Mouse (Mus musculus) MEL (cell line): Measurements from ENCODE around the gene Spag7. TPM values are rescaled to one million over a fixed set of nuclear protein-coding genes. Genes with fewer than 3 reads are reported as not detected.
A peak's percentile ranks its signal among the peaks of the same experiment; 100 is the strongest.

ENCODE experiments used
- DNase-seq: peaks from one replicate; pipeline ENCODE4 v3.0.0; 2011; ENCODE audit warnings: low read depth, low spot score
- H3K27ac ChIP-seq: 2 replicates; pipeline ENCODE4 v1.5.1; 2012; ENCODE audit warnings: low read depth, mild to moderate bottlenecking, control low read depth, low read length, moderate library complexity; ENCODE audit not compliant: control insufficient read depth
- H3K27me3 ChIP-seq, 2 experiments: fragments of 150-350 bp in 1 of 2; sonication (generic) in 1 of 2; 2 replicates each; pipeline ENCODE4 v1.6.1; 2012; ENCODE audit warnings: low read length in 2 of 2, mild to moderate bottlenecking in 2 of 2, improper control_type of control experiment in 1 of 2, moderate library complexity in 1 of 2; ENCODE audit not compliant: insufficient read depth in 2 of 2, control insufficient read depth in 1 of 2
- H3K36me3 ChIP-seq, 2 experiments: 2 replicates each; pipeline ENCODE4 v1.6.1; 2012 to 2014; ENCODE audit warnings: low read length in 2 of 2, improper control_type of control experiment in 1 of 2, inconsistent platforms in 1 of 2, mild to moderate bottlenecking in 1 of 2; ENCODE audit not compliant: insufficient read depth in 2 of 2, control insufficient read depth in 1 of 2
- H3K4me1 ChIP-seq, 2 experiments: fragments of 150-350 bp in 1 of 2; sonication (generic) in 1 of 2; 2 replicates each; pipeline ENCODE4 v1.6.1; 2012; ENCODE audit warnings: low read length in 2 of 2, improper control_type of control experiment in 1 of 2, mild to moderate bottlenecking in 1 of 2; ENCODE audit not compliant: insufficient read depth in 2 of 2, control insufficient read depth in 1 of 2
- H3K4me3 ChIP-seq, 2 experiments: fragments of 150-350 bp in 1 of 2; sonication (generic) in 1 of 2; 2 replicates each; pipeline ENCODE4 v1.5.1; 2012; ENCODE audit warnings: low read depth in 2 of 2, low read length in 2 of 2, mild to moderate bottlenecking in 2 of 2, moderate library complexity in 2 of 2, control low read depth in 1 of 2, improper control_type of control experiment in 1 of 2; ENCODE audit not compliant: control insufficient read depth in 1 of 2, insufficient read depth in 1 of 2
- H3K79me2 ChIP-seq: 2 replicates; pipeline ENCODE4 v1.6.1; 2012; ENCODE audit warnings: mild to moderate bottlenecking, low read length, moderate library complexity; ENCODE audit not compliant: control insufficient read depth, poor library complexity, insufficient read depth
- H3K9ac ChIP-seq: 2 replicates; pipeline ENCODE4 v1.6.1; 2012; ENCODE audit warnings: low read depth, mild to moderate bottlenecking, control low read depth, low read length, moderate library complexity; ENCODE audit not compliant: control insufficient read depth, poor library complexity, severe bottlenecking
- H3K9me3 ChIP-seq: fragments of 150-350 bp; sonication (generic); replicated peaks from 2 replicates; pipeline ENCODE4 v1.6.1; 2012; ENCODE audit warnings: mild to moderate bottlenecking, low read length, improper control_type of control experiment, moderate library complexity; ENCODE audit not compliant: insufficient read depth
- CHD1 ChIP-seq: IDR thresholded peaks from 2 replicates; pipeline ENCODE4 v1.6.1; 2012; ENCODE audit warnings: low read depth, mild to moderate bottlenecking, inconsistent platforms, low read length, improper control_type of control experiment
- E2F4 ChIP-seq: IDR thresholded peaks from 2 replicates; pipeline ENCODE4 v1.6.1; 2011; ENCODE audit warnings: low read depth, low read length, improper control_type of control experiment, borderline replicate concordance
- EP300 ChIP-seq, 2 experiments: IDR thresholded peaks; 2 replicates each; pipeline ENCODE4 v1.6.1; 2011; ENCODE audit warnings: improper control_type of control experiment in 2 of 2, low read length in 2 of 2, low read depth in 1 of 2, mild to moderate bottlenecking in 1 of 2
- ETS1 ChIP-seq: IDR thresholded peaks from 2 replicates; pipeline ENCODE4 v1.6.1; 2012; ENCODE audit warnings: low read depth, mild to moderate bottlenecking, inconsistent platforms, low read length, improper control_type of control experiment, moderate library complexity
- GABPA ChIP-seq: IDR thresholded peaks from 2 replicates; pipeline ENCODE4 v1.6.1; 2012; ENCODE audit warnings: low read depth, mild to moderate bottlenecking, inconsistent platforms, low read length, improper control_type of control experiment, moderate library complexity
- GATA1 ChIP-seq: IDR thresholded peaks from 2 replicates; pipeline ENCODE4 v1.6.1; 2011; ENCODE audit warnings: low read depth, low read length, improper control_type of control experiment
- KAT2A ChIP-seq: conservative IDR thresholded peaks from 2 replicates; pipeline ENCODE4 v1.6.1; 2012; ENCODE audit warnings: low read depth, low read length, improper control_type of control experiment, inconsistent platforms
- MAFK ChIP-seq: IDR thresholded peaks from 2 replicates; pipeline ENCODE4 v1.6.1; 2011; ENCODE audit warnings: low read depth, mild to moderate bottlenecking, low read length, improper control_type of control experiment, borderline replicate concordance
- MEF2A ChIP-seq: IDR thresholded peaks from 2 replicates; pipeline ENCODE4 v1.6.1; 2014; ENCODE audit warnings: low read depth, mild to moderate bottlenecking, inconsistent platforms, low read length, improper control_type of control experiment; ENCODE audit not compliant: poor library complexity, insufficient replicate concordance, severe bottlenecking; ENCODE audit errors: extremely low read depth
- POLR2AphosphoS5 ChIP-seq: IDR thresholded peaks from 2 replicates; pipeline ENCODE4 v1.6.1; 2012; ENCODE audit warnings: low read depth, borderline replicate concordance, mild to moderate bottlenecking, inconsistent platforms, low read length, moderate library complexity, mixed read lengths
- RCOR1 ChIP-seq: IDR thresholded peaks from 2 replicates; pipeline ENCODE4 v1.6.1; 2012; ENCODE audit warnings: low read depth, mild to moderate bottlenecking, inconsistent platforms, low read length, improper control_type of control experiment
- SIN3A ChIP-seq: IDR thresholded peaks from 2 replicates; pipeline ENCODE4 v1.6.1; 2012; ENCODE audit warnings: low read length, improper control_type of control experiment, inconsistent platforms
- TAL1 ChIP-seq: IDR thresholded peaks from 2 replicates; pipeline ENCODE4 v1.6.1; 2012; ENCODE audit warnings: mild to moderate bottlenecking, inconsistent platforms, low read length, moderate library complexity, mixed read lengths
- TBP ChIP-seq: IDR thresholded peaks from 2 replicates; pipeline ENCODE4 v1.8.0; 2011; ENCODE audit warnings: low read depth, low read length, improper control_type of control experiment
- TCF12 ChIP-seq: IDR thresholded peaks from 2 replicates; pipeline ENCODE4 v1.6.1; 2014; ENCODE audit warnings: low read depth, mild to moderate bottlenecking, inconsistent platforms, low read length, improper control_type of control experiment, moderate library complexity
- UBTF ChIP-seq: IDR thresholded peaks from 2 replicates; pipeline ENCODE4 v1.6.1; 2012; ENCODE audit warnings: low read depth, mild to moderate bottlenecking, inconsistent platforms, low read length, improper control_type of control experiment, moderate library complexity, borderline replicate concordance; ENCODE audit not compliant: insufficient read depth
- USF1 ChIP-seq: IDR thresholded peaks from 2 replicates; pipeline ENCODE4 v1.6.1; 2014; ENCODE audit warnings: low read depth, mild to moderate bottlenecking, inconsistent platforms, low read length, improper control_type of control experiment, moderate library complexity
- ZC3H11A ChIP-seq: IDR thresholded peaks from 2 replicates; pipeline ENCODE4 v1.6.1; 2012; ENCODE audit warnings: low read depth, mild to moderate bottlenecking, inconsistent platforms, low read length, improper control_type of control experiment
- ZKSCAN1 ChIP-seq: IDR thresholded peaks from 2 replicates; pipeline ENCODE4 v1.6.1; 2012; ENCODE audit warnings: low read depth, mild to moderate bottlenecking, inconsistent platforms, low read length, improper control_type of control experiment, moderate library complexity
- ZNF384 ChIP-seq: IDR thresholded peaks from 2 replicates; pipeline ENCODE4 v1.6.1; 2012; ENCODE audit warnings: low read depth, mild to moderate bottlenecking, inconsistent platforms, low read length, improper control_type of control experiment
- polyA plus RNA-seq, 2 experiments: library from polyadenylated mRNA; stranded (reverse) in 1 of 2; unstranded in 1 of 2; fragments of >175 nt in 1 of 2; fragments of >200 nt in 1 of 2; gene quantifications; 2 replicates each; pipeline versions ENCODE4 v1.2.1 to v1.2.4; 2012; ENCODE audit warnings: low replicate concordance in 2 of 2, low read depth in 1 of 2; ENCODE audit not compliant: insufficient read length in 2 of 2, insufficient read depth in 1 of 2, missing spikeins in 1 of 2
- total RNA-seq: library from RNA; depleted of rRNA; stranded (reverse); fragments of 300-350 nt; gene quantifications from 2 replicates; pipeline ENCODE4 v1.2.3, GENCODE M21; 2012

The Spag7 gene
- total and polyA plus RNA-seq, 3 experiments = 76.4 to 99.6 TPM; not detected in 1

DNA sequence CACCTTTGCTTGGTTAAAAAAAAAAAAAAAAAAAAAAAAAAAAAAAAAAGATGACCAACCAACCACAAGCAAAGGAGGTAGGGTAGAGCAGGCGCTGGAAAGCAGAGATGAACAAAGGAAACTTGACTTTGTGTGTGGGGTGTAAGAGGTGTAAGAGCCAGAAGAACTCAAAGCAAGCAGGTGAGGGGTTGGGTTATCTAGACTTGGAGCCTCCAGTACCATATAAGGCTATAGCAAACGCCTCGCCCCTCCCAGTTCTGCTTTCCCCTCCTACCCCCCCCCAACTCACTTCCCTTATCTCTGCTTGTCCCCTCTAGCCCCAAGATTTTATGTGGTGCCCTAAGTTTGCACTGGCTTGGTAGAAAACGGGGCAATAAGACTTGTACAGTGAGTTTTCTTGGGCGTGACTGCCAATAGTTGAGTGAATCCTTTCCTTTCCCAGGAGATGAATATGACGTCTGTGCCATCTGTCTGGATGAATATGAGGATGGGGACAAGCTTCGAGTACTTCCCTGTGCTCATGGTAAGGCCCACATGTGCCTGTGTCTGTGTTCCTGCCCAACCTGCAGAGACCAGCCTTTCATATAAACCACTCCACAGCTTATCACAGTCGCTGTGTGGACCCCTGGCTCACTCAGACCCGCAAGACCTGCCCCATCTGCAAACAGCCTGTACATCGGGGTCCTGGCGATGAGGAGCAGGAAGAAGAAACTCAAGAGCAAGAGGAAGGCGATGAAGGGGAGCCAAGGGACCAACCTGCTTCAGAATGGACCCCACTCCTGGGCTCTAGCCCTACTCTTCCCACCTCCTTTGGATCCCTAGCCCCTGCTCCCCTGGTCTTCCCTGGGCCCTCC, 18.7 kb downstream of the Spag7 start (continued):
- TF ChIP-seq ZNF384 (peak; percentile 61), POLR2AphosphoS5 (no peak), ZKSCAN1 (no peak), E2F4 (no peak)

DNA sequence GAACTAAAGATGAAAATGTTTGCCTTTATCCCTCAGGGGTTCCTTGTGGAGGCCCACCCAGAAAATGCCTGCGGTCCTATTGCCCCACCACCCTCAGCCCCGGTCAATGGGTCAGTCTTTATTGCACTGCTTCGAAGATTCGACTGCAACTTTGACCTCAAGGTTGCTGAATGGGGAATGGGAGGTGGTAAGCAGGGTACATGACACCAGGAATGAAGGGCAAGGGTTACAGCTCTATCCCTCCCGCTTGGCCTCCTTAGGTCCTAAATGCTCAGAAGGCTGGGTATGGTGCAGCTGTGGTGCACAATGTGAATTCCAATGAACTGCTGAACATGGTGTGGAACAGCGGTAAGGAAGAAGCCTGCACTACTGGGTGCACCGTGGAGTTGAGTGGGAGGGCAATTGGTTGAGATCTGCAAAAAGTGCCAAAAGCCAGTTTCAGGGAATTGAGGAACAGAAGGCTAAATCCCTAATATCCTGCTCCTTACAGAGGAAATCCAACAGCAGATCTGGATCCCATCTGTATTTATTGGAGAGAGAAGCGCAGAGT, 20.0 kb downstream of the Spag7 start:
- peaks cover 17 to 54% of the 10 kb centered on the region in 2 experiments for H3K36me3 ChIP-seq
- TF ChIP-seq ZKSCAN1 = no peak
- 0 out of 2 replicates have a peak, but pooled peaks have one; percentile 33 for TF ChIP-seq POLR2AphosphoS5
- TF ChIP-seq, all 39 proteins: peak for 1
- Histone ChIP-seq H3K9me3 (no peaks in the 10 kb centered on the region), H3K27me3 (no peaks in the 10 kb centered on the region), H3K79me2 (peaks cover 80% of the 10 kb centered on the region), H3K27ac (peak overlapping the region; percentile 95), H3K4me1 (peaks cover 12 to 52% of the 10 kb centered on the region in 2 experiments), H3K4me3 (peak overlapping the region; percentile 12 to 15; a peak in 3 of 4 replicates), H3K9ac (peak overlapping the region; percentile 92)
- peak; percentile 38 for DNase-seq

DNA sequence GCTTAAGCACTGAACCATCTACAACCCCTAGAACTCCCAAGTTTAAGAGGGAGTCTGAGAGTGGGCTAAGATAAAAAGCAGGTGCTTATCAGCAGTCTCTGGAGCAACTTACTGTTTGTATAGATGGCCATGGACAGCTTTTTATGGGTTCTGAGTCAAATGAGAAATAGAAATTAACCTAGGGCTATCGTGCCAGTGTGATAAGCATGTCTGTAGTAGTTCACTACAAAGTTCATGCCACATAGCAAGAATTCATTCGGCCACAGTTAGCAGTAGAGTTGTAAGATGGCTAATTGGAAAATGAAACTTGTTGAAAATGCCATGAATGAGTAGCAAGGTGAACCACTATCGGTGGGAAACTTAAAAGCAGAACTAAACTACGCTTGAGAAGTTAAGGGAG, 20.7 kb downstream of the Spag7 start:
- H3K4me1 ChIP-seq = peaks cover 12 to 52% of the 10 kb centered on the region in 2 experiments
- peak; percentile 84 for DNase-seq
- peaks cover 72% of the 10 kb centered on the region for H3K79me2 ChIP-seq
- peak; percentile 16; the same call in 1 of the 2 replicates for TF ChIP-seq TBP
- TF ChIP-seq TCF12 = peak; percentile 83
- 0 out of 2 replicates have a peak, but pooled peaks have one; percentile 13 for TF ChIP-seq CHD1
- TF ChIP-seq ETS1 = peak; percentile 62
- TF ChIP-seq GATA1 = peak; percentile 90
- no peak for TF ChIP-seq KAT2A
- no peak for TF ChIP-seq ZC3H11A
- no peak for TF ChIP-seq MEF2A
- TF ChIP-seq UBTF = no peak
- peak; percentile 78 for TF ChIP-seq TAL1
- peak; percentile 75 for TF ChIP-seq RCOR1
- TF ChIP-seq SIN3A = peak; percentile 59
- peak; percentile 71 to 77; a peak in 3 of 4 replicates for TF ChIP-seq EP300 (IDR thresholded peaks at IDR 0.05; ENCODE audit: low read depth in 1 of 2, low read length in 2 of 2)
- TF ChIP-seq MAFK = 0 out of 2 replicates have a peak, but pooled peaks have one; percentile 13
- no peak for TF ChIP-seq GABPA
- no peak for TF ChIP-seq USF1
- peaks cover 17 to 54% of the 10 kb centered on the region in 2 experiments for H3K36me3 ChIP-seq
- peak overlapping the region; percentile 95 for H3K27ac ChIP-seq
- H3K9ac ChIP-seq = peak overlapping the region; percentile 92
- peak overlapping the region; percentile 54 to 83 for H3K4me3 ChIP-seq
- no peaks in the 10 kb centered on the region for H3K9me3 ChIP-seq
- H3K27me3 ChIP-seq = no peaks in the 10 kb centered on the region
